Mouse (Mus musculus) heart, embryonic 10.5 days (tissue): ENCODE data around the gene Olfr399. TPM values are rescaled to one million over a fixed set of nuclear protein-coding genes. Genes with fewer than 3 reads are reported as not detected.

Source experiments
- DNase-seq: peaks from one replicate; pipeline ENCODE4 v3.0.0-alpha.2; 2017; ENCODE audit warnings: low spot score
- H3K27ac ChIP-seq: fragments of 300-500 bp; sonication (generic); 2 replicates; pipeline ENCODE4 v1.5.1; 2016; ENCODE audit warnings: mild to moderate bottlenecking
- H3K27me3 ChIP-seq: fragments of 300-500 bp; sonication (generic); 2 replicates; pipeline ENCODE4 v1.6.1; 2016; ENCODE audit warnings: mild to moderate bottlenecking; ENCODE audit not compliant: poor library complexity, insufficient read depth, severe bottlenecking
- H3K36me3 ChIP-seq: fragments of 300-500 bp; sonication (generic); 2 replicates; pipeline ENCODE4 v1.6.1; 2016; ENCODE audit warnings: mild to moderate bottlenecking, moderate library complexity
- H3K4me1 ChIP-seq: fragments of 300-500 bp; sonication (generic); 2 replicates; pipeline ENCODE4 v1.6.1; 2016; ENCODE audit warnings: mild to moderate bottlenecking
- H3K4me3 ChIP-seq: fragments of 300-500 bp; sonication (generic); 2 replicates; pipeline ENCODE4 v1.5.1; 2016; ENCODE audit warnings: mild to moderate bottlenecking, moderate library complexity
- H3K9me3 ChIP-seq: fragments of 300-500 bp; sonication (generic); 2 replicates; pipeline ENCODE4 v1.6.1; 2016; ENCODE audit warnings: mild to moderate bottlenecking, moderate library complexity
- WGBS: fragments of 180-500 bp; shearing (Covaris S2); methylation state at CpG from one replicate; pipeline ENCODE4 v1.1.7; 2016; 5-methylcytosine and 5-hydroxymethylcytosine counted together
- polyA plus RNA-seq: library from polyadenylated mRNA; unstranded; fragments of >200 nt; fragmentation: Nextera tagmentation; extraction: Ambion mirVana; gene quantifications from 2 replicates; pipeline ENCODE4 v1.2.1, GENCODE M21; 2016

The Olfr399 gene
- not detected in 2 replicates for polyA plus RNA-seq

GRCm38 (mm10) chr11:74056451-74056850, at the start of gene Olfr399, which contains the start of gene Olfr139:
Olfr399 (minus strand) TSS chr11:74056615.
Olfr139 (minus strand) TSS chr11:74056551.
- Histone ChIP-seq H3K9me3 (peaks cover 12% of the 10 kb centered on the region), H3K27ac (no peak within 1 kb of the TSS), H3K27me3 (no peaks in the 10 kb centered on the region), H3K36me3 (no peaks in the 10 kb centered on the region), H3K4me1 (no peaks in the 10 kb centered on the region), H3K4me3 (no peak within 1 kb of the TSS)
- no peak for DNase-seq
- 69% methylated on average over 2 of the region's 2 CpGs for WGBS

- Histone ChIP-seq H3K9me3 (peaks cover 14% of the 10 kb centered on the region; the same call in 1 of the 2 replicates), H3K4me1 (no peaks in the 10 kb centered on the region), H3K27me3 (no peaks in the 10 kb centered on the region), H3K27ac (no peak overlapping the region), H3K4me3 (no peak overlapping the region), H3K36me3 (no peaks in the 10 kb centered on the region)
- DNase-seq, result no peak
- 29% methylated on average over 5 of the region's 5 CpGs for WGBS
Measured at GRCm38 (mm10) chr11:74105066-74105465, 48.7 kb upstream of the Olfr399 start.

GRCm38 (mm10) chr11:74101507-74101906, 45.1 kb upstream of the Olfr399 start:
- Histone ChIP-seq H3K27ac (no peak overlapping the region), H3K4me3 (no peak overlapping the region), H3K27me3 (no peaks in the 10 kb centered on the region), H3K9me3 (no peaks in the 10 kb centered on the region), H3K36me3 (no peaks in the 10 kb centered on the region), H3K4me1 (no peaks in the 10 kb centered on the region)
- no peak for DNase-seq
- 53% methylated on average over 2 of the region's 2 CpGs for WGBS

GRCm38 (mm10) chr11:74100724-74101123, 44.3 kb upstream of the Olfr399 start:
- WGBS, result 65% methylated on average over 2 of the region's 2 CpGs
- DNase-seq, result no peak
- Histone ChIP-seq H3K4me1 (no peaks in the 10 kb centered on the region), H3K27ac (no peak overlapping the region), H3K36me3 (no peaks in the 10 kb centered on the region), H3K27me3 (no peaks in the 10 kb centered on the region), H3K9me3 (no peaks in the 10 kb centered on the region), H3K4me3 (no peak overlapping the region)

- H3K27me3 ChIP-seq, result no peaks in the 10 kb centered on the region
- H3K9me3 ChIP-seq, result peaks cover 2% of the 10 kb centered on the region; the same call in 1 of the 2 replicates
- no peak for DNase-seq
- H3K27ac ChIP-seq, result no peak within 1 kb of the TSS
- no peak within 1 kb of the TSS for H3K4me3 ChIP-seq
- 83% methylated on average over 1 of the region's 1 CpGs for WGBS
- no peaks in the 10 kb centered on the region for H3K4me1 ChIP-seq
- no peaks in the 10 kb centered on the region for H3K36me3 ChIP-seq
Measured at GRCm38 (mm10) chr11:74069655-74070054, 13.2 kb upstream of the Olfr399 start, which contains the start of gene Zfp616. Zfp616 (plus strand) TSS chr11:74069955.

- no peak for DNase-seq
- Histone ChIP-seq H3K27me3 (no peaks in the 10 kb centered on the region), H3K9me3 (peaks cover 10% of the 10 kb centered on the region), H3K36me3 (no peaks in the 10 kb centered on the region), H3K4me1 (no peaks in the 10 kb centered on the region), H3K4me3 (no peak overlapping the region), H3K27ac (no peak overlapping the region)
- 63% methylated on average over 3 of the region's 3 CpGs for WGBS
Measured at GRCm38 (mm10) chr11:74051347-74051746, 5.1 kb downstream of the Olfr399 start.

Other genes starting within 250 kb of the Olfr399 start
- not detected in 2 replicates for gene Olfr392, start 239.6 kb downstream of the Olfr399 start, polyA plus RNA-seq
- not detected in 2 replicates for gene Olfr393, start 205.2 kb downstream of the Olfr399 start, polyA plus RNA-seq
- not detected in 2 replicates for gene Olfr394, start 165.8 kb downstream of the Olfr399 start, polyA plus RNA-seq
- not detected in 2 replicates for gene Olfr395, start 147.3 kb downstream of the Olfr399 start, polyA plus RNA-seq
- not detected in 2 replicates for gene Olfr23, start 119.9 kb downstream of the Olfr399 start, polyA plus RNA-seq
- not detected in 2 replicates for gene Olfr397, start 95.8 kb downstream of the Olfr399 start, polyA plus RNA-seq
- not detected in 2 replicates for gene Olfr398, start 66.2 kb downstream of the Olfr399 start, polyA plus RNA-seq
- gene Olfr139, start 64 bp downstream of the Olfr399 start, polyA plus RNA-seq, result not detected in 2 replicates
- not detected in 2 replicates for gene Zfp616, start 13.3 kb upstream of the Olfr399 start, polyA plus RNA-seq
- gene Olfr401, start 57.1 kb upstream of the Olfr399 start, polyA plus RNA-seq, result not detected in 2 replicates
- not detected in 2 replicates for gene Olfr402, start 96.9 kb upstream of the Olfr399 start, polyA plus RNA-seq
- not detected in 2 replicates for gene Olfr403, start 129.6 kb upstream of the Olfr399 start, polyA plus RNA-seq
- gene Olfr43, start 154.8 kb upstream of the Olfr399 start, polyA plus RNA-seq, result not detected in 2 replicates
- not detected in 2 replicates for gene Olfr406, start 203.2 kb upstream of the Olfr399 start, polyA plus RNA-seq
- gene Olfr59, start 227.1 kb upstream of the Olfr399 start, polyA plus RNA-seq, result not detected in 2 replicates